Mouse (Mus musculus): ENCODE measurements around the gene Foxf1. TPM values are rescaled to one million over a fixed set of nuclear protein-coding genes. Genes with fewer than 3 reads are reported as not detected.

Foxf1 gene
- polyA plus RNA-seq, 1 experiment from 2014 or later: 2.3 TPM

Other genes starting within 250 kb of the Foxf1 start
- gene Mthfsd, start 24.0 kb downstream of the Foxf1 start, polyA plus RNA-seq (2014; fragmentation: Nextera tagmentation; extraction: Ambion mirVana): 53.5 and 56.1 TPM in 2 replicates
- 6.8 and 8.0 TPM in 2 replicates for gene Foxc2, start 31.8 kb downstream of the Foxf1 start, polyA plus RNA-seq (2014; fragmentation: Nextera tagmentation; extraction: Ambion mirVana)
- 0.73 and 1.9 TPM in 2 replicates for gene Foxl1, start 43.6 kb downstream of the Foxf1 start, polyA plus RNA-seq (2014; fragmentation: Nextera tagmentation; extraction: Ambion mirVana)

Measured in hindbrain, embryonic 11.5 days (tissue).